Mouse (Mus musculus): ENCODE measurements around the gene Cd101. TPM values are rescaled to one million over a fixed set of nuclear protein-coding genes. Genes with fewer than 3 reads are reported as not detected.
A peak's percentile ranks its signal among the peaks of the same experiment; 100 is the strongest.

Cd101 gene
- polyA plus RNA-seq, 1 experiment from 2014 or later = 0.26 TPM

DNA sequence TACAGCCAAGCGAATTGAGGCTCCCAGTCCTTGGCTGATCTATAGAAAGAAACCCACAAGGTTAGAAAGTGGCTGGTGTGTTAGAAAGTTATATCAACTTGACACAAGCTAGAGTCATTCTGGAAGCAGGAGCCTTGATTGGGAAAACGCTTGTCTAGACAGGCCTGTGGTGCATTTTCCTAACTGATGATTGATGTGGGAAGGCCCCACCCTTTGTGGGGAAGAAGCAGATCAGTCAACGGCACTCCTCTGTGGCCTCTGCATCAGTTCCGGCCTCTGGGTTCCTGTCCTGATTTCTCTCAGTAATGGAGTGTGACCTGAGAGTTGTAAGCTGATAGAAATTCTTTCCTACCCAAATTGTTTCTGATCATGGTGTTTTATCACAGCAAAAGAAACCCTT, 4.3 kb upstream of the Cd101 start:
- Histone ChIP-seq H3K27ac (ENCODE audit: low read depth, low read length) (no peak overlapping the region), H3K4me2 (no peak overlapping the region), H3K27me3 (ENCODE audit: control insufficient read depth, insufficient read depth, low read length) (no peaks in the 10 kb centered on the region), H3K36me3 (ENCODE audit: control insufficient read depth, insufficient read depth, low read length) (no peaks in the 10 kb centered on the region), H3K9me3 (replicated peaks; ENCODE audit: control insufficient read depth, low read length) (no peaks in the 10 kb centered on the region), H3K4me3 (ENCODE audit: low read depth, low read length) (no peak overlapping the region), H3K4me1 (ENCODE audit: control insufficient read depth, insufficient read depth, low read length) (peaks cover 23% of the 10 kb centered on the region), H3K9ac (ENCODE audit: low read depth, low read length) (no peak overlapping the region)
- 38% methylated on average over 4 of the region's 4 CpGs for WGBS (ENCODE audit: insufficient replicate concordance)
- ATAC-seq (replicated peaks; ENCODE audit: insufficient number of reproducible peaks, low FRiP score, low TSS enrichment) = no peak

DNA sequence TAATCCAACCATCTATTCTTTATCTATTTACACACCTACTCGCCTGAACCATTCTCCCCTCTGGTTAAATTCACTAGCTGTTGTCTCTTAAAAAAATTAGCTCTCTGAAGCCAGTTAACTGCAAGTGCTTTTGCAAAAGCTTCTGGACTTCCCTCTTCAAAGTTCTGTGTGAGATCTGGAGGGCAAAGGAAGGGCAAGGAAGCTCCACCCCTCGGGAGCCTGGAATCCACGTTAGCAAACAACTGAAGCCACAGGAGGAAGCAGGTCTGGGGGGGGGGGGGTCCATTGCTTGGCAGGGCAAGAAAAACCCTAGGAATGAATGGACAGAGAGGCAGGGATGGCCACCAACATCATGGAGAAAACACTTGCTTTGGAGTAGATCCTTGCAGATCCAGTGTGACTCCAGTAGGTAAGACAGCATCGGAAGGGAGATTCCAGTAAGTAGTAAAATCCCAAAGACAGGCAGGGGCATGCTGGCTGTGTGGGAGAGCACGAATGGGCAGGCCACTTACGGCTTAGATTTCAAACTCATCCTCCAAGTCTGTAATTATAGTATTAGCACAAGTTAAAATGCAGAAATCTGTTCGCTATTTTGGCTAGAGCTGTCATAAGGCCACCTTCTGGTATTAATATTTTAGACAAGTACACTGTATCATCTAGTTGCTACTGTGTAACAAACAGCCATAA, 2.2 kb upstream of the Cd101 start:
- no peak overlapping the region for H3K4me2 ChIP-seq
- no peaks in the 10 kb centered on the region for H3K9me3 ChIP-seq (replicated peaks; ENCODE audit: control insufficient read depth, low read length)
- H3K9ac ChIP-seq (ENCODE audit: low read depth, low read length) = no peak overlapping the region
- peak overlapping the region; percentile 35; the same call in 1 of the 2 replicates for H3K27ac ChIP-seq (ENCODE audit: low read depth, low read length)
- no peak for ATAC-seq (replicated peaks; ENCODE audit: insufficient number of reproducible peaks, low FRiP score, low TSS enrichment)
- WGBS (ENCODE audit: insufficient replicate concordance) = 52% methylated on average over 7 of the region's 7 CpGs
- H3K36me3 ChIP-seq (ENCODE audit: control insufficient read depth, insufficient read depth, low read length) = no peaks in the 10 kb centered on the region
- peaks cover 20% of the 10 kb centered on the region for H3K4me1 ChIP-seq (ENCODE audit: control insufficient read depth, insufficient read depth, low read length)
- no peak overlapping the region for H3K4me3 ChIP-seq (ENCODE audit: low read depth, low read length)
- no peaks in the 10 kb centered on the region for H3K27me3 ChIP-seq (ENCODE audit: control insufficient read depth, insufficient read depth, low read length)

DNA sequence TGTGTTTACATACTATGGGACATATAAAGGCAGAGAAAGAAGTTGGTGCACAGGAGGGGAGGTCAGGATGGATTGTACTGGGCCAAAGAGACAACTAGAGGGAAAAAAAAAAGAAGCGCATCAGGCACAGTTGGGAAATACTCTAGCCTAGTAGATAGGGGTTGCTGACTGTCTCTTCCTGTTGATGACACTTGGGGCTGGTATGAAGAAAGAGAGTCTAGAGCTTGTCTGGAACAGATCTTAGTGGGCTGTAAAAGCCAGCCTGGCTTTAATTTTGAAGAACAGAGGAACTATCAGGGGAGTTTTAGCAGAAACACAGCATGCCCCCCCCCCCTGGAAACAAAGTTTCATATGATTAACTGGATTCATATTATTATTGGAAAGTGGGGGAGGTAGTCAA, 1.3 kb upstream of the Cd101 start:
- Histone ChIP-seq H3K27me3 (ENCODE audit: control insufficient read depth, insufficient read depth, low read length) (no peaks in the 10 kb centered on the region), H3K27ac (ENCODE audit: low read depth, low read length) (no peak overlapping the region), H3K4me3 (ENCODE audit: low read depth, low read length) (no peak overlapping the region), H3K36me3 (ENCODE audit: control insufficient read depth, insufficient read depth, low read length) (no peaks in the 10 kb centered on the region), H3K9me3 (replicated peaks; ENCODE audit: control insufficient read depth, low read length) (no peaks in the 10 kb centered on the region), H3K4me2 (no peak overlapping the region), H3K9ac (ENCODE audit: low read depth, low read length) (no peak overlapping the region), H3K4me1 (ENCODE audit: control insufficient read depth, insufficient read depth, low read length) (peaks cover 20% of the 10 kb centered on the region)
- ATAC-seq (replicated peaks; ENCODE audit: insufficient number of reproducible peaks, low FRiP score, low TSS enrichment) = no peak
- WGBS (ENCODE audit: insufficient replicate concordance) = 89% methylated on average over 1 of the region's 1 CpGs

DNA sequence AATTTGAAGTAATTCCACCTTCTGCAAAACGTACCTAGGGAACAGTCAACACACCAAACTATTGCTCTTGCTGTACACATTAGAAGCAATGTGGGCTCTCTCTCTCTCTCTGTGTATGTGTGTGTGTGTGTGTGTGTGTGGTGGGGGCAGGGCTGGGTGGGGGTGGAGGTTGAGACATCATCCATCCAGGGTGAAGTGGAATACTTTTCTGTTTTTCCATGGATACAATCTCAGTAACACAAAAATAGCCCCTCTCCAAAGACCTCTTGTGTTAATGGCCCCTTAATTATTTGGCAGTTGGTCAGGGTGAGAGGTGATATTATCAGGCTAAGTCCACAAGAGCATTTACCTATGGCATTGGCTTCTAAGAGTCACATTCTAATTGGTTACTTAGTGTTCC, 2.6 kb downstream of the Cd101 start:
- Histone ChIP-seq H3K36me3 (ENCODE audit: control insufficient read depth, insufficient read depth, low read length) (no peaks in the 10 kb centered on the region), H3K9ac (ENCODE audit: low read depth, low read length) (no peak overlapping the region), H3K4me3 (ENCODE audit: low read depth, low read length) (no peak overlapping the region), H3K27ac (ENCODE audit: low read depth, low read length) (no peak overlapping the region), H3K4me2 (no peak overlapping the region), H3K9me3 (replicated peaks; ENCODE audit: control insufficient read depth, low read length) (no peaks in the 10 kb centered on the region), H3K27me3 (ENCODE audit: control insufficient read depth, insufficient read depth, low read length) (no peaks in the 10 kb centered on the region), H3K4me1 (ENCODE audit: control insufficient read depth, insufficient read depth, low read length) (peaks cover 10% of the 10 kb centered on the region)
- no peak for ATAC-seq (replicated peaks; ENCODE audit: insufficient number of reproducible peaks, low FRiP score, low TSS enrichment)
- 59% methylated on average over 1 of the region's 1 CpGs for WGBS (ENCODE audit: insufficient replicate concordance)

DNA sequence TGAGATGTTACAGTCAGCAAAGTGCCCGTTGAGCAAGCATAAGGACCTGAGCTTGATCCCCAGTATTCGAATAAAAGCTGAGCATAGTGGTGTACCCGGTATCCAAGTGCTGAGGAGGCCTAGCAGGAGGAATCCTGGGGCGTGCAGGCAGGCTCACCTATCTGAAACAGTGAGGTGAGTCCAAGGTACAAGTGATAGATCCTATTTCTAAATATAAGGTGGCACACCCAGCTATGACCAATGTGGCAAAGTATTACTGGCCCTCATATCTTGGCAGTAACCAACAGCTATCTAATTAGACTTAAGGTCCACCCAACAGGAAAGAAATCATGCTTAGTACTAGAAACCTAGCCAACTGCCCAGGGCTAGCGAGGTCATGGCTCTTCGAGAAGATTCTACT, 6.4 kb downstream of the Cd101 start:
- no peak overlapping the region for H3K9ac ChIP-seq (ENCODE audit: low read depth, low read length)
- H3K27me3 ChIP-seq (ENCODE audit: control insufficient read depth, insufficient read depth, low read length) = no peaks in the 10 kb centered on the region
- peaks cover 7% of the 10 kb centered on the region; the same call in 1 of the 2 replicates for H3K4me1 ChIP-seq (ENCODE audit: control insufficient read depth, insufficient read depth, low read length)
- no peak overlapping the region for H3K4me3 ChIP-seq (ENCODE audit: low read depth, low read length)
- WGBS (ENCODE audit: insufficient replicate concordance) = 86% methylated on average over 6 of the region's 6 CpGs
- no peaks in the 10 kb centered on the region for H3K36me3 ChIP-seq (ENCODE audit: control insufficient read depth, insufficient read depth, low read length)
- no peak overlapping the region for H3K4me2 ChIP-seq
- no peaks in the 10 kb centered on the region for H3K9me3 ChIP-seq (replicated peaks; ENCODE audit: control insufficient read depth, low read length)
- H3K27ac ChIP-seq (ENCODE audit: low read depth, low read length) = no peak overlapping the region
- ATAC-seq (replicated peaks; ENCODE audit: insufficient number of reproducible peaks, low FRiP score, low TSS enrichment) = no peak

DNA sequence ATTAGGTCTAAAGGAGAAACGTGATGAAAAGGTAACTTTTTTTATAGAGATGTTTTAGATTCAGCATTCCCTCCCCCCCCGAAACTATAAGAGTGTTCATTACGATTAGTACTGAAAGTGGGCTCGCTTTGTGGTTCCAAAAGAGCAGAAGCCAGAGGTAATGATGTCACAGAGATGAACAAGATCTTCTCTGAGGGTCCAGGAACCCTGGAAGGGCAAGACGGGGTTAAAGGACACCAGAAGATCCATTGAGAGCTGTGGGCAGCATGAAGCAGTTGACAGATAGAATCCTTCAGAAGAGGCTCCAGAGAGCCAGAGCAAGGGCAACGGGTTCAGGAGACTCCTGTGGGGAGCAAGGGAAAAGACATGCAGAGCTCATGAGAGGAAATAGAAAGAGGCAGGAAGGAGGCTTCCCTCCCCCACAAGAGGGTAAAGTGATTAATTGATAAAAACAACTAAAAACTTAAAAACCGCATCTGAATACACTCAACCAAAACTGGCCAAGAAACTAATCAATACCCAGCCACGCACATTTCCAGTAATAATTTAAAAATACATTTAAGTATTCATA, 7.8 kb downstream of the Cd101 start:
- WGBS (ENCODE audit: insufficient replicate concordance) = 63% methylated on average over 8 of the region's 8 CpGs
- Histone ChIP-seq H3K27me3 (ENCODE audit: control insufficient read depth, insufficient read depth, low read length) (no peaks in the 10 kb centered on the region), H3K36me3 (ENCODE audit: control insufficient read depth, insufficient read depth, low read length) (no peaks in the 10 kb centered on the region), H3K4me2 (no peak overlapping the region), H3K4me1 (ENCODE audit: control insufficient read depth, insufficient read depth, low read length) (peaks cover 7% of the 10 kb centered on the region; the same call in 1 of the 2 replicates), H3K9ac (ENCODE audit: low read depth, low read length) (no peak overlapping the region), H3K9me3 (replicated peaks; ENCODE audit: control insufficient read depth, low read length) (no peaks in the 10 kb centered on the region), H3K4me3 (ENCODE audit: low read depth, low read length) (no peak overlapping the region), H3K27ac (ENCODE audit: low read depth, low read length) (no peak overlapping the region)
- no peak for ATAC-seq (replicated peaks; ENCODE audit: insufficient number of reproducible peaks, low FRiP score, low TSS enrichment)

DNA sequence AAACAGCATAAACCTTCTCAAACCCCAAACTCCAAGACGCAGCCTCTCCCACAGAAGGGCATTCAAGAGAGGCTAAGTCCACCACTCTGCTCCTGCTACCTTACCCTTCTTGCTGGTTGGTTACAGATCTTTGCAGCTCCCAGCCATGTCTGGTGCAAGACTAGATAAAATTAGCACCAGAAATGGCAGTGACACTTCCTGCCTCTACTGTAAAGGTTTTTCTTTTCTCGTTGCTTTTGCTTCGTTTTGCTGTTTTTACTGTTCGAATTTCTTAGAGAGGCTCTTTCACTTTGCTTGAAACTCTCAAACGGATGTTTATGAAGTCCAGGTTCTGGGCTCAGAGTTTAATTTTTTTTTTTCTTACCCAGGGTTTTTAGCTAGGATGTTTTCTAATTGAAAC, 8.3 kb downstream of the Cd101 start:
- Histone ChIP-seq H3K4me2 (no peak overlapping the region), H3K9me3 (replicated peaks; ENCODE audit: control insufficient read depth, low read length) (no peaks in the 10 kb centered on the region), H3K9ac (ENCODE audit: low read depth, low read length) (no peak overlapping the region), H3K27ac (ENCODE audit: low read depth, low read length) (no peak overlapping the region), H3K4me3 (ENCODE audit: low read depth, low read length) (no peak overlapping the region), H3K36me3 (ENCODE audit: control insufficient read depth, insufficient read depth, low read length) (no peaks in the 10 kb centered on the region), H3K4me1 (ENCODE audit: control insufficient read depth, insufficient read depth, low read length) (peaks cover 7% of the 10 kb centered on the region), H3K27me3 (ENCODE audit: control insufficient read depth, insufficient read depth, low read length) (no peaks in the 10 kb centered on the region)
- ATAC-seq (replicated peaks; ENCODE audit: insufficient number of reproducible peaks, low FRiP score, low TSS enrichment) = no peak
- 65% methylated on average over 5 of the region's 5 CpGs for WGBS (ENCODE audit: insufficient replicate concordance)

DNA sequence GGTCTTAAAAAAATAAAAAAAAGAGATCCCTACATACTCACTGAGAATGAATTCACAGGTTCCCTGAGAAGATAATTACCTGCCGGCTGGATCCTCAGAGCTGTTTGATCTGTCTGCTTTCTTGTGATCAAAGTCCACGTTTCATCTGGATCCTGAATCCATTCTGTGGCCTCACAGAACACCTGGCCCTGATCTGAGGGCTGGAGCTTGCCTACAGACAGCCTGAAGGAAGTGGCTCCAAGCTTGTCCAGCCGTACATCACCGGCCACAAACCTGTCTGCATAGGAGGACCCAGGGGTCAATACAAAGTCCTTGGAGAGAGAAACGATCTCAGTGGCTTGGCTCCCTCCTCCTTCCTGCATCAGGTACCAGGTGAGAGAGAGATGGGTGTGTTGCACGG, 10.9 kb downstream of the Cd101 start:
- Histone ChIP-seq H3K9me3 (replicated peaks; ENCODE audit: control insufficient read depth, low read length) (no peaks in the 10 kb centered on the region), H3K4me1 (ENCODE audit: control insufficient read depth, insufficient read depth, low read length) (peaks cover 22% of the 10 kb centered on the region), H3K4me2 (no peak overlapping the region), H3K27ac (ENCODE audit: low read depth, low read length) (no peak overlapping the region), H3K9ac (ENCODE audit: low read depth, low read length) (no peak overlapping the region), H3K4me3 (ENCODE audit: low read depth, low read length) (no peak overlapping the region), H3K36me3 (ENCODE audit: control insufficient read depth, insufficient read depth, low read length) (no peaks in the 10 kb centered on the region), H3K27me3 (ENCODE audit: control insufficient read depth, insufficient read depth, low read length) (no peaks in the 10 kb centered on the region)
- no peak for ATAC-seq (replicated peaks; ENCODE audit: insufficient number of reproducible peaks, low FRiP score, low TSS enrichment)
- WGBS (ENCODE audit: insufficient replicate concordance) = 82% methylated on average over 6 of the region's 6 CpGs

DNA sequence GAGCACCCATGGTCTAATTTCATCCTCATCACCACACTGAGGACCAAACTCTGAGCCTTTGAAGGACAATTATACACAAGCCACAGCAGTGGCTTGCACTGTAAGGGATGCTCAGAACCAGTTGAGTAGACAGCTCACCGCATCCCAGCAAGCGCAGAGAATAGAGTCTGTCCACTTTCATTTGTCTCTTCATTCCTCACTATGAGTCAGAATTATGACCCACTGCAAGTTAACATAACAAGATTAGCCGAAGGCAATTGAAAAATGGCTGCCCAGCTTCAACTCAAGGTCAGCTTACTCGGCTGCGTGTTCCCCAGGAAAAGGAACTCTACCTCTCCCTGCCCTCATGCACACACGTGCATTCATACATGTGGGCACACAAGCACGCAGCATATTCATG, 13.3 kb downstream of the Cd101 start:
- Histone ChIP-seq H3K27me3 (ENCODE audit: control insufficient read depth, insufficient read depth, low read length) (no peaks in the 10 kb centered on the region), H3K36me3 (ENCODE audit: control insufficient read depth, insufficient read depth, low read length) (no peaks in the 10 kb centered on the region), H3K9ac (ENCODE audit: low read depth, low read length) (no peak overlapping the region), H3K4me1 (ENCODE audit: control insufficient read depth, insufficient read depth, low read length) (peaks cover 23% of the 10 kb centered on the region), H3K9me3 (replicated peaks; ENCODE audit: control insufficient read depth, low read length) (no peaks in the 10 kb centered on the region), H3K4me3 (ENCODE audit: low read depth, low read length) (no peak overlapping the region), H3K4me2 (no peak overlapping the region), H3K27ac (ENCODE audit: low read depth, low read length) (no peak overlapping the region)
- no peak for ATAC-seq (replicated peaks; ENCODE audit: insufficient number of reproducible peaks, low FRiP score, low TSS enrichment)
- WGBS (ENCODE audit: insufficient replicate concordance) = 83% methylated on average over 7 of the region's 7 CpGs

All from heart, embryonic 11.5 days (tissue).